Mouse (Mus musculus) stomach, embryonic 16.5 days (tissue): Measurements from ENCODE around the gene Evx2. TPM values are rescaled to one million over a fixed set of nuclear protein-coding genes. Genes with fewer than 3 reads are reported as not detected.

ENCODE experiments used
- ATAC-seq: fragments of 200-750 bp; cut with Nextera tagmentation; 2 replicates; pipeline ENCODE4 v1.8.0; 2017; ENCODE audit warnings: moderate number of reproducible peaks, moderate TSS enrichment; ENCODE audit not compliant: insufficient read depth, low FRiP score
- H3K27ac ChIP-seq: fragments of 300-500 bp; sonication (generic); 2 replicates; pipeline ENCODE4 v1.5.1; 2014; ENCODE audit warnings: low read length
- H3K27me3 ChIP-seq: fragments of 300-500 bp; sonication (generic); 2 replicates; pipeline ENCODE4 v1.6.1; 2014; ENCODE audit warnings: low read length, control low read depth, mixed read lengths; ENCODE audit not compliant: control insufficient read depth, insufficient read depth
- H3K36me3 ChIP-seq: fragments of 300-500 bp; sonication (generic); 2 replicates; pipeline ENCODE4 v1.6.1; 2014; ENCODE audit warnings: low read length; ENCODE audit not compliant: control insufficient read depth, insufficient read depth
- H3K4me1 ChIP-seq: fragments of 300-500 bp; sonication (generic); 2 replicates; pipeline ENCODE4 v1.6.1; 2014; ENCODE audit warnings: low read length, control low read depth, mixed read lengths; ENCODE audit not compliant: control insufficient read depth, insufficient read depth
- H3K4me2 ChIP-seq: fragments of 300-500 bp; sonication (generic); 2 replicates; pipeline ENCODE4 v1.6.1; 2014; ENCODE audit warnings: low read depth, low read length, mixed read lengths
- H3K4me3 ChIP-seq: fragments of 300-500 bp; sonication (generic); replicated peaks from 2 replicates; pipeline ENCODE4 v1.5.1; 2014; ENCODE audit warnings: mild to moderate bottlenecking, low read length
- H3K9ac ChIP-seq: fragments of 300-500 bp; sonication (generic); 2 replicates; pipeline ENCODE4 v1.6.1; 2014; ENCODE audit warnings: low read length
- H3K9me3 ChIP-seq: fragments of 300-500 bp; sonication (generic); replicated peaks from 2 replicates; pipeline ENCODE4 v1.6.1; 2016; ENCODE audit warnings: low read length, control low read depth; ENCODE audit not compliant: control insufficient read depth
- WGBS: fragments of 180-500 bp; shearing (Covaris S2); extraction: QIAGEN DNeasy Blood & Tissue Kit; methylation state at CpG from one replicate; pipeline ENCODE4 v1.1.7; 2014; 5-methylcytosine and 5-hydroxymethylcytosine counted together
- polyA plus RNA-seq: library from polyadenylated mRNA; unstranded; fragments of >200 nt; fragmentation: Nextera tagmentation; extraction: Ambion mirVana; gene quantifications from 2 replicates; pipeline ENCODE4 v1.2.1, GENCODE M21; 2015

Evx2 gene
- polyA plus RNA-seq, result not detected in 2 replicates

DNA sequence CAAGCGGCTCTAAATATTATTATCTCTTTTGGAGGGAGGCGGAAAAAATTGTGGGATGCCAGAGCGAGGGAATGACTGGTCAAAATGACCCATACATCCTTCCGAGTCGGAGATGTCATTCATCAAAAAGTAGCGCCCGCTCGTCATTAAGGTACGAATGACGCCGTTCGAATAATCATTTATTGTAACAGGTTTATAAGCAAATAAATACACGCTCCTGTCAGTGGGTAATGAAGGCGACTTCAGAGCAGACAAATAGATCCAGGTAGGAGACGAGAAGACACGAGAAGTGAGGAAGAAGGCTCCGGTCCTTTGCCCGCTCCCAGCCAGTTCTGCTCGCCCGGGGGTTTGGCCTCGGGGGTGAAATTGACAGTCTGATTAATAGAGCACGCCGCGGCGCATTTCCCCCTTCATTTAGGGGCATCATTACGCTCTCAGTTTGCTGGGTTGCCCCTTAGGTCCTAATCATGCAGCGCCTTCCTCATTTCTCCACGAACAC, at the start of gene Evx2:
Evx2 (minus strand) TSS at position 51 of the 499 bp plus-strand sequence.
- 3% methylated on average over 28 of the region's 28 CpGs for WGBS

GRCm38 (mm10) chr2:74708676-74709075, 49.3 kb upstream of the Evx2 start:
- ATAC-seq, result no peak
- no peaks in the 10 kb centered on the region for H3K9me3 ChIP-seq
- H3K27ac ChIP-seq, result no peak overlapping the region
- WGBS, result 23% methylated on average over 4 of the region's 4 CpGs
- no peaks in the 10 kb centered on the region for H3K36me3 ChIP-seq
- 0 out of 2 replicates have a peak, but pooled peaks cover 5% of the 10 kb centered on the region for H3K4me1 ChIP-seq
- no peak overlapping the region for H3K4me2 ChIP-seq
- no peak overlapping the region for H3K4me3 ChIP-seq
- H3K27me3 ChIP-seq, result peaks cover 91% of the 10 kb centered on the region
- no peak overlapping the region for H3K9ac ChIP-seq

More for the DNA sequence above, at the start of gene Evx2:
- no peaks in the 10 kb centered on the region for H3K9me3 ChIP-seq
- peaks cover 85% of the 10 kb centered on the region for H3K27me3 ChIP-seq
- ATAC-seq, result no peak
- H3K27ac ChIP-seq, result no peak within 1 kb of the TSS
- no peaks in the 10 kb centered on the region for H3K36me3 ChIP-seq
- H3K4me2 ChIP-seq, result no peak within 1 kb of the TSS
- H3K9ac ChIP-seq, result no peak within 1 kb of the TSS
- H3K4me3 ChIP-seq, result no peak within 1 kb of the TSS
- peaks cover 16% of the 10 kb centered on the region for H3K4me1 ChIP-seq

DNA sequence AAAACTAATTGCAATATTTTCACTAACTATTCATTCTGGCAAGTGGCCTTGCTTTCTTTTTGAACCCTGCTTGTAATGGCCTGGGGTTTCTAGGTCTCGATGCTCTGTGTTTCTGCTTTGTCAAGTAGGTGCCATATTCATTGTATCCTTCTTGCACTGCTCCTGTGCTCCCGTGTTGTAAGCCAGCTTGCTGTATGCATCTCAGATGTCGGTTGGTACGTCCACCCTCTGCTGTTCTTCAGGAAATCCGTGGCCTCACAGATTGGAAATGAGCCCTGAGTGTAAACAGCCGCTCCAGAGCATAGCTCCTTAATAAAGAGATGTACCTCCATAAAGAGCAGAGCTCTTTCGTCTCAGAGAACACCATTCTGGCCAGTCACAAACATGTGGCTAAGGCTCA, 48.2 kb upstream of the Evx2 start:
- H3K4me2 ChIP-seq, result no peak overlapping the region
- H3K4me3 ChIP-seq, result no peak overlapping the region
- no peak overlapping the region for H3K9ac ChIP-seq
- WGBS, result 23% methylated on average over 7 of the region's 7 CpGs
- no peaks in the 10 kb centered on the region for H3K36me3 ChIP-seq
- ATAC-seq, result no peak
- no peaks in the 10 kb centered on the region for H3K9me3 ChIP-seq
- no peak overlapping the region for H3K27ac ChIP-seq
- H3K4me1 ChIP-seq, result 0 out of 2 replicates have a peak, but pooled peaks cover 5% of the 10 kb centered on the region
- H3K27me3 ChIP-seq, result peaks cover 92% of the 10 kb centered on the region

GRCm38 (mm10) chr2:74706393-74706960, 47.1 kb upstream of the Evx2 start:
- peaks cover 87% of the 10 kb centered on the region for H3K27me3 ChIP-seq
- no peak for ATAC-seq
- 6% methylated on average over 13 of the region's 13 CpGs for WGBS
- H3K27ac ChIP-seq, result no peak overlapping the region
- 0 out of 2 replicates have a peak, but pooled peaks cover 3% of the 10 kb centered on the region for H3K4me1 ChIP-seq
- 0 out of 2 replicates have a peak overlapping the region, but pooled peaks have one; percentile 1 for H3K4me2 ChIP-seq
- no peaks in the 10 kb centered on the region for H3K36me3 ChIP-seq
- peak overlapping the region; percentile 50 for H3K4me3 ChIP-seq
- H3K9ac ChIP-seq, result no peak overlapping the region
- H3K9me3 ChIP-seq, result no peaks in the 10 kb centered on the region

DNA sequence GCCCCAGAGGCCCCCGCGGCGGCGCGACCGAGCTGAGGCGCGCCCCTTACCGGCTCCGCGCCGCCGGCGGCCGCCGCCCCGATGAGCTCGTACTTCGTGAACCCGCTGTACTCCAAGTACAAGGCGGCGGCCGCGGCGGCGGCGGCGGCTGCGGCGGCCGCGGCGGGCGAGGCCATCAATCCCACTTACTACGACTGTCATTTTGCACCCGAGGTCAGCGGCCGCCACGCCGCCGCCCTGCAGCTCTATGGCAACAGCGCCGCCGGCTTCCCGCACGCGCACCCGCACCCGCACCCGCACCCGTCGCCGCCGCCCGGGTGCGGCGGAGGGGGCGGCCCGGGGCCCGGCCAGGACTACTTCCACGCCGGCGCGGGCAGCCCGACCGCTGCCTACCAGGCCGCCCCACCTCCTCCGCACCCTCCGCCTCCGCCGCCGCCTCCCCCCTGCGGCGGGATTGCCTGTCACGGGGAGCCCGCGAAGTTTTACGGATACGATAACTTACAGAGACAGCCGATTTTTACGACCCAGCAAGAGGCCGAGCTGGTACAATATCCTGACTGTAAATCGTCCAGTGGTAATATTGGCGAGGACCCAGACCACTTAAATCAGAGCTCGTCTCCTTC, 46.2 kb upstream of the Evx2 start:
- ATAC-seq, result peak; percentile 54; the same call in 1 of the 2 replicates
- Histone ChIP-seq H3K36me3 (no peaks in the 10 kb centered on the region), H3K27me3 (peaks cover 89% of the 10 kb centered on the region), H3K27ac (no peak overlapping the region), H3K4me2 (peak overlapping the region; percentile 74), H3K4me1 (0 out of 2 replicates have a peak, but pooled peaks cover 3% of the 10 kb centered on the region), H3K9ac (peak overlapping the region; percentile 69), H3K9me3 (no peaks in the 10 kb centered on the region), H3K4me3 (peak overlapping the region; percentile 50)
- under 1% methylated on average over 79 of the region's 85 CpGs for WGBS

- H3K9ac ChIP-seq, result peak overlapping the region; percentile 69
Observed at GRCm38 (mm10) chr2:74704999-74705466, 45.7 kb upstream of the Evx2 start.

DNA sequence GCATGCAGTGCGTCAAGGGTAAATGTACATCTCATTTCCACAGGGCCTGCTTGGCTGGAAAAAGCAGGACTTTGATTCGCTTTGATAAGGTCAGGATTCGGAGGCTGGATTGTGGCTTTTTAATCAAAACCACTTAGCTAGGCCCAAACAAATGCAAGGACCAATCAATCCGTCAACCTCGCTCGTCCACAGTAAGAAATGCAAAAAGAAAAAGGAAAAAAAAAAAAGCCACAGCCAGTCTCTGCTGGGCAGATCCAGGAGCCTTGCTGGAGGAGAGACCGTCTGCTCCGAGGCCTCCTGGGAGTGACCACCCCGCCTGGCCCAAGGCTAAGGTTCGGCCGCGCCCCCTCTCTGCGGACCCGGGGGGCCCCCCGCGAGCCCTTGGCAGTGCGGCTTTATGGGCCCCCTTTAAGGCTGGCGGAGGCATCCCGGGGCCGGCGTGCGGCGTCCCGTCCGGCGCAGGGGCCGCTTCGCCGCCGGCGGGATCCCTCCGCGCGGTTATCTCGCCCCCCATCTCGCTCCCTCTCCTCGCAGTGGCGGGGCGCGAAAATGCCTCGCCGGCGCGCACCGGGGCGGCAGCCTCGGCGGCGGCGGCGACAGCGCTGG, 45.1 kb upstream of the Evx2 start, which contains the start of gene Hoxd8:
Hoxd8 (plus strand) TSS at position 223 of the 606 bp plus-strand sequence.
- H3K27ac ChIP-seq, result no peak within 1 kb of the TSS
- WGBS, result 1% methylated on average over 41 of the region's 52 CpGs
- no peaks in the 10 kb centered on the region for H3K9me3 ChIP-seq
- H3K9ac ChIP-seq, result peak within 1 kb of the TSS; percentile 69
- H3K4me1 ChIP-seq, result 0 out of 2 replicates have a peak, but pooled peaks cover 3% of the 10 kb centered on the region
- ATAC-seq, result no peak
- H3K4me3 ChIP-seq, result peak within 1 kb of the TSS; percentile 50
- H3K4me2 ChIP-seq, result peak within 1 kb of the TSS; percentile 74
- no peaks in the 10 kb centered on the region for H3K36me3 ChIP-seq
- peaks cover 89% of the 10 kb centered on the region for H3K27me3 ChIP-seq

More at GRCm38 (mm10) chr2:74704999-74705466, 45.7 kb upstream of the Evx2 start:
- no peak overlapping the region for H3K27ac ChIP-seq
- no peaks in the 10 kb centered on the region for H3K36me3 ChIP-seq
- WGBS, result 0% methylated on average over 41 of the region's 66 CpGs
- peak; percentile 8; the same call in 1 of the 2 replicates for ATAC-seq
- peaks cover 89% of the 10 kb centered on the region for H3K27me3 ChIP-seq
- H3K4me1 ChIP-seq, result 0 out of 2 replicates have a peak, but pooled peaks cover 3% of the 10 kb centered on the region
- H3K9me3 ChIP-seq, result no peaks in the 10 kb centered on the region
- H3K4me3 ChIP-seq, result peak overlapping the region; percentile 50
- peak overlapping the region; percentile 74 for H3K4me2 ChIP-seq

GRCm38 (mm10) chr2:74703720-74704392, 44.5 kb upstream of the Evx2 start:
- no peak overlapping the region for H3K27ac ChIP-seq

More at GRCm38 (mm10) chr2:74703720-74704392, 44.5 kb upstream of the Evx2 start:
- 7% methylated on average over 26 of the region's 26 CpGs for WGBS
- no peaks in the 10 kb centered on the region for H3K36me3 ChIP-seq
- no peak overlapping the region for H3K4me2 ChIP-seq
- H3K9ac ChIP-seq, result no peak overlapping the region
- H3K4me3 ChIP-seq, result no peak overlapping the region
- ATAC-seq, result no peak
- no peaks in the 10 kb centered on the region for H3K9me3 ChIP-seq
- peaks cover 90% of the 10 kb centered on the region for H3K27me3 ChIP-seq
- 0 out of 2 replicates have a peak, but pooled peaks cover 3% of the 10 kb centered on the region for H3K4me1 ChIP-seq
